8 mouse cellular contexts compared by ENCODE assay signal in genomic region chr14:52196230-52197155, GRCm38 (mm10). TPM values are rescaled to one million over a fixed set of nuclear protein-coding genes. Genes with fewer than 3 reads are reported as not detected.
DNase-seq lines count a peak whose midpoint lies in the region; ATAC-seq and TF ChIP-seq lines count a peak whose summit lies in the region.

No protein-coding gene starts in this region.

- under 1% methylated on average over 57 of the region's 59 CpGs for WGBS in heart, embryonic 12.5 days
- WGBS in forebrain, embryonic 16.5 days: 1% methylated on average over 48 of the region's 59 CpGs
- under 1% methylated on average over 51 of the region's 59 CpGs for WGBS in limb, embryonic 13.5 days
- WGBS in neural tube, embryonic 14.5 days: 1% methylated on average over 50 of the region's 59 CpGs

- H3K4me1 ChIP-seq in heart, embryonic 12.5 days (replicated peaks): peaks cover 7% of the 10 kb centered on the region; the same call in 1 of the 2 replicates
- H3K4me1 ChIP-seq in forebrain, embryonic 16.5 days (replicated peaks; ENCODE audit: control insufficient read depth, insufficient read depth, low read length): peaks cover 13% of the 10 kb centered on the region
- H3K4me1 ChIP-seq in limb, embryonic 13.5 days: peaks cover 24% of the 10 kb centered on the region
- H3K4me1 ChIP-seq in neural tube, embryonic 14.5 days (ENCODE audit: control insufficient read depth, insufficient read depth, low read length): peaks cover 8% of the 10 kb centered on the region

- H3K4me2 ChIP-seq in heart, embryonic 12.5 days: peak overlapping the region; percentile 80
- H3K4me2 ChIP-seq in forebrain, embryonic 16.5 days (ENCODE audit: low read length): peak overlapping the region; percentile 93
- H3K4me2 ChIP-seq in limb, embryonic 13.5 days (replicated peaks): peak overlapping the region; percentile 83
- peak overlapping the region; percentile 88 for H3K4me2 ChIP-seq in neural tube, embryonic 14.5 days (ENCODE audit: low read depth, low read length)

- CTCF ChIA-PET in Patski (lab: Charles Lee): interaction anchor here (0.6 to 1.8 kb wide), 12 partner anchors 10 to 75 kb away, joined by 3 to 8 read pairs (median 4); no protein-coding TSS in a partner anchor

- POLR2A ChIA-PET in Patski (lab: Charles Lee): interaction anchor here (0.6 to 1.3 kb wide), 4 partner anchors 9 to 61 kb away, joined by 3 to 7 read pairs (median 4); no protein-coding TSS in a partner anchor

- H3K36me3 ChIP-seq in heart, embryonic 12.5 days: peaks cover 32% of the 10 kb centered on the region
- H3K36me3 ChIP-seq in forebrain, embryonic 16.5 days (ENCODE audit: control insufficient read depth, insufficient read depth): peaks cover 11% of the 10 kb centered on the region; the same call in 1 of the 2 replicates
- H3K36me3 ChIP-seq in limb, embryonic 13.5 days: peaks cover 31% of the 10 kb centered on the region
- H3K36me3 ChIP-seq in neural tube, embryonic 14.5 days (ENCODE audit: control insufficient read depth, insufficient read depth, low read length): peaks cover 20% of the 10 kb centered on the region

- ATAC-seq in heart, embryonic 12.5 days (ENCODE audit: insufficient number of reproducible peaks, low FRiP score): peak; percentile 54
- peak; percentile 15 for ATAC-seq in Patski
- ATAC-seq in forebrain, embryonic 16.5 days: peak; percentile 27; the same call in 1 of the 2 replicates
- ATAC-seq in limb, embryonic 13.5 days (ENCODE audit: low FRiP score, low read depth): peak; percentile 53
- ATAC-seq in neural tube, embryonic 14.5 days (ENCODE audit: low read depth): no peak; the same call in 1 of the 2 replicates

- no peaks in the 10 kb centered on the region for H3K27me3 ChIP-seq in heart, embryonic 12.5 days (replicated peaks)
- no peaks in the 10 kb centered on the region for H3K27me3 ChIP-seq in Patski
- no peaks in the 10 kb centered on the region for H3K27me3 ChIP-seq in forebrain, embryonic 16.5 days (replicated peaks; ENCODE audit: control insufficient read depth, insufficient read depth, low read length)
- H3K27me3 ChIP-seq in limb, embryonic 13.5 days: no peaks in the 10 kb centered on the region
- peaks cover 4% of the 10 kb centered on the region; the same call in 1 of the 2 replicates for H3K27me3 ChIP-seq in neural tube, embryonic 14.5 days (ENCODE audit: control insufficient read depth, insufficient read depth, low read length)

- no peak for TF ChIP-seq CTCF in Patski (IDR thresholded peaks at IDR 0.05)

- no peak for DNase-seq in heart, adult 18-20 months
- DNase-seq in 3T3-L1 (ENCODE audit: low read depth, low spot score): peak; percentile 59
- DNase-seq in Patski (ENCODE audit: low read depth, low spot score): no peak
- no peak for DNase-seq in cerebellum, postnatal 36 days

- in situ Hi-C loops in Patski (cut with MboI; ENCODE audit: low pct_unique_long_range_greater_than_20kb): no loop called here

- H3K9ac ChIP-seq in heart, embryonic 12.5 days: peak overlapping the region; percentile 97
- H3K9ac ChIP-seq in forebrain, embryonic 16.5 days (replicated peaks; ENCODE audit: low read depth, low read length): peak overlapping the region; percentile 95
- H3K9ac ChIP-seq in limb, embryonic 13.5 days: peak overlapping the region; percentile 100
- peak overlapping the region; percentile 94 for H3K9ac ChIP-seq in neural tube, embryonic 14.5 days (replicated peaks; ENCODE audit: low read depth, low read length)

- H3K4me3 ChIP-seq in heart, embryonic 12.5 days: peak overlapping the region; percentile 93
- peak overlapping the region; percentile 99 for H3K4me3 ChIP-seq in forebrain, embryonic 16.5 days (replicated peaks; ENCODE audit: low read length)
- H3K4me3 ChIP-seq in limb, embryonic 13.5 days: peak overlapping the region; percentile 100
- H3K4me3 ChIP-seq in neural tube, embryonic 14.5 days (ENCODE audit: low read depth, low read length): peak overlapping the region; percentile 100

- no peaks in the 10 kb centered on the region for H3K9me3 ChIP-seq in heart, embryonic 12.5 days (replicated peaks)
- H3K9me3 ChIP-seq in forebrain, embryonic 16.5 days (ENCODE audit: control insufficient read depth, low read length): no peaks in the 10 kb centered on the region
- H3K9me3 ChIP-seq in limb, embryonic 13.5 days: no peaks in the 10 kb centered on the region
- no peaks in the 10 kb centered on the region for H3K9me3 ChIP-seq in neural tube, embryonic 14.5 days (ENCODE audit: control insufficient read depth, low read length)

- H3K27ac ChIP-seq in heart, embryonic 12.5 days (ENCODE audit: poor library complexity, severe bottlenecking): peak overlapping the region; percentile 96
- H3K27ac ChIP-seq in forebrain, embryonic 16.5 days (ENCODE audit: low read length): peak overlapping the region; percentile 93
- peak overlapping the region; percentile 98 for H3K27ac ChIP-seq in limb, embryonic 13.5 days
- H3K27ac ChIP-seq in neural tube, embryonic 14.5 days (ENCODE audit: low read depth, low read length): peak overlapping the region; percentile 94

RNA-seq across cellular contexts. Expression of gene Supt16, which starts 0.7 kb away (rescaled TPM):
- polyA plus RNA-seq in heart, embryonic 12.5 days (2016; fragmentation: Nextera tagmentation; extraction: Ambion mirVana): 35.8 and 36.5 TPM in 2 replicates
- 10 to 100 TPM; 22.3 to 23.7 TPM for total RNA-seq in heart, adult 18-20 months (2021)
- 65.7 TPM for polyA plus RNA-seq in Patski (2021)
- polyA plus RNA-seq in forebrain, embryonic 16.5 days (2015; fragmentation: Nextera tagmentation; extraction: Ambion mirVana): 55.8 and 67.3 TPM in 2 replicates
- polyA plus RNA-seq in limb, embryonic 13.5 days (2015; fragmentation: Nextera tagmentation; extraction: Ambion mirVana): 72.3 and 74.0 TPM in 2 replicates
- 43.6 and 61.4 TPM in 2 replicates for polyA plus RNA-seq in neural tube, embryonic 14.5 days (2014; fragmentation: Nextera tagmentation; extraction: Ambion mirVana)
